In the genomic region with DNA sequence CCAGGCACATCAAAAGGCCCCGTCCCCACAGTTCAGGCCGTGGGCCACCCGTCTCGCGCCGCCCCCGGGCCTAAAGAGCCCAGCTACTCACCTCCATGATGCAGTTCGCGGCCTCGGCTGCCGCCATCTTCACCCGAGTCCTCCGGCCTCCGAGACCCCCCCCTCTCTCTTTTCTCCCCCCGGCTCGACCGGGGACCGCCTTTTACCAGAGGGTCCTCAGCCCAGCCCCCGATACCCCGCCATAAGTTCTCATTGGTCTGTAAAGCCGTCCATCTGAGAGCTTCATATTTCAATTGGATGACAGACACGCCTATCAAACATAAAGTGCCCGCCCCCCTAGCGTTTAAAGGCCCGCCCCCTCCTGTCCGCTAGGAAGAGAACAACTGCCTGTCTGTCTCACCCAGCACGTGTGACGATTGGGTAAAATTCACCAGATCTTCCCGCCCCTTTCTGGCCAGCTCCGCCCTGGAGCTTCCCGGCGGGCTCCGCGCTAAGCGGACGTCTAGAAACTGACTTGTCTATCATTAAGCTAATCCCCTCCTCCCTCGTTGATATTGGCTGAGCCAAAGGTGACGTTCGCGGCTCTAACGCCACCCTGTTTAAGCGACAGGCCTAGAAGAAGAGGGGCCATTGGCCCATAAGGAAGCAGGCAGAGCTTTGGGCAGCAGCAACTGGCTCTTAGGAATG, we compare ENCODE assay signal across 8 mouse cellular contexts. TPM values are rescaled to one million over a fixed set of nuclear protein-coding genes. Genes with fewer than 3 reads are reported as not detected.
A peak's percentile ranks its signal among the peaks of the same experiment; 100 is the strongest.
DNase-seq lines count a peak whose midpoint lies in the region; ATAC-seq lines count a peak whose summit lies in the region.

A gene (minus strand): TSS at position 377 of the 687 bp plus-strand sequence.

- H3K79me2 ChIP-seq in macrophage (ENCODE audit: inconsistent target) = peaks cover 21% of the 10 kb centered on the region

- no peaks in the 10 kb centered on the region for H3K9me3 ChIP-seq in hindbrain, embryonic 16.5 days (ENCODE audit: control insufficient read depth, low read length)

- peaks cover 28% of the 10 kb centered on the region for H3K4me1 ChIP-seq in hindbrain, embryonic 16.5 days (ENCODE audit: control insufficient read depth, insufficient read depth, low read depth, low read length)

- peak within 1 kb of the TSS; percentile 94 for H3K4me3 ChIP-seq in hindbrain, embryonic 16.5 days (ENCODE audit: low read length)
- peak within 1 kb of the TSS; percentile 60 for H3K4me3 ChIP-seq in macrophage (ENCODE audit: inconsistent target)

- H3K9ac ChIP-seq in hindbrain, embryonic 16.5 days (ENCODE audit: low read depth, low read length) = peak within 1 kb of the TSS; percentile 97

- under 1% methylated on average over 42 of the region's 42 CpGs for WGBS in hindbrain, embryonic 16.5 days
- 2% methylated on average over 28 of the region's 42 CpGs for WGBS in macrophage (ENCODE audit: missing documents)

- peak within 1 kb of the TSS; percentile 96 for H3K27ac ChIP-seq in hindbrain, embryonic 16.5 days (ENCODE audit: low read depth, low read length)
- peak within 1 kb of the TSS; percentile 48 for H3K27ac ChIP-seq in macrophage

- peak; percentile 98 for ATAC-seq in hindbrain, embryonic 16.5 days

- DNase-seq in WW6 (ENCODE audit: low read depth, low spot score) = peak; percentile 98
- peak; percentile 88 to 97 for DNase-seq in cerebellum, postnatal 4 days (ENCODE audit: low spot score in 2 of 2)
- peak; percentile 99 for DNase-seq in gastrocnemius, adult 18-20 months (ENCODE audit: low spot score)
- DNase-seq in left cerebral cortex, adult 18-20 months (ENCODE audit: low spot score in 2 of 2) = peak; percentile 94 to 98
- DNase-seq in right cerebral cortex, adult 18-20 months = peak; percentile 100
- peak; percentile 87 for DNase-seq in urinary bladder, postnatal 10 days (ENCODE audit: low spot score)

- H3K36me3 ChIP-seq in hindbrain, embryonic 16.5 days (ENCODE audit: control insufficient read depth, insufficient read depth, low read length) = peaks cover 8% of the 10 kb centered on the region
- peaks cover 13% of the 10 kb centered on the region; the same call in 1 of the 2 replicates for H3K36me3 ChIP-seq in macrophage (ENCODE audit: inconsistent target)

- no peaks in the 10 kb centered on the region for H3K27me3 ChIP-seq in hindbrain, embryonic 16.5 days (replicated peaks; ENCODE audit: control insufficient read depth, insufficient read depth, low read length)

- H3K4me2 ChIP-seq in hindbrain, embryonic 16.5 days (ENCODE audit: low read length) = peak within 1 kb of the TSS; percentile 85

RNA-seq across cellular contexts. Expression of the gene that starts here (rescaled TPM):
- 100 to 1,000 TPM; 119 to 139 TPM for total RNA-seq in gastrocnemius, adult 18-20 months (2021)
- 629 and 637 TPM in 2 replicates for polyA plus RNA-seq in hindbrain, embryonic 16.5 days (2015; fragmentation: Nextera tagmentation; extraction: Ambion mirVana)
- total RNA-seq in left cerebral cortex, adult 18-20 months (2021) = 100 to 1,000 TPM; 174 to 178 TPM
- total RNA-seq in macrophage (2018; cell fraction: chromatin; rRNA removed) = 10 to 100 TPM; 16.1 to 61.5 (median 32.8) TPM
- total RNA-seq in macrophage (2018; cell fraction: cytosol; rRNA removed) = 10 to 100 TPM; 31.0 to 52.5 (median 44.9) TPM
- 10 to 100 TPM; 14.0 to 74.6 (median 24.9) TPM for total RNA-seq in macrophage (2018; cell fraction: nucleus; rRNA removed)
- 53.7 to 169 TPM (median 55.6 TPM) in 3 replicates for polyA plus RNA-seq in macrophage (2018)

Comparison
In these comparisons a context has a peak if more than half of its experiments do, and no peak if none do; other contexts are left out.
1. Peak in every context shown above with its lines: DNase-seq, ATAC-seq, H3K4me3 ChIP-seq and H3K27ac ChIP-seq.